Mouse (Mus musculus) C2C12 (cell line): Measurements from ENCODE around the gene Asb8. TPM values are rescaled to one million over a fixed set of nuclear protein-coding genes. Genes with fewer than 3 reads are reported as not detected.

ENCODE experiments used
- H3K27me3 ChIP-seq: one replicate; pipeline ENCODE4 v1.6.1; 2011; ENCODE audit not compliant: control insufficient read depth, insufficient read depth, insufficient read length
- H3K36me3 ChIP-seq: one replicate; pipeline ENCODE4 v1.6.1; 2011; ENCODE audit not compliant: control insufficient read depth, insufficient read depth
- H3K4me3 ChIP-seq: one replicate; pipeline ENCODE4 v1.5.1; 2011; ENCODE audit warnings: mild to moderate bottlenecking, control low read depth; ENCODE audit not compliant: poor library complexity, insufficient read depth, severe bottlenecking
- H3K79me2 ChIP-seq: one replicate; pipeline ENCODE4 v1.6.1; 2011; ENCODE audit not compliant: control insufficient read depth, insufficient read depth
- H3K79me3 ChIP-seq: one replicate; pipeline ENCODE4 v1.6.1; 2011; ENCODE audit warnings: low read depth, control low read depth
- H3ac ChIP-seq: one replicate; pipeline ENCODE3; 2011; ENCODE audit warnings: low read depth; ENCODE audit not compliant: control insufficient read depth, insufficient read length
- CEBPB ChIP-seq: IDR thresholded peaks from one replicate; pipeline ENCODE4 v1.6.1; 2011; ENCODE audit warnings: low read depth, mild to moderate bottlenecking, control low read depth, moderate library complexity
- CTCF ChIP-seq: IDR thresholded peaks from one replicate; pipeline ENCODE4 v1.5.1; 2011; ENCODE audit not compliant: control insufficient read depth, insufficient read depth, insufficient read length
- FOSL1 ChIP-seq: IDR thresholded peaks from one replicate; pipeline ENCODE4 v1.8.0; 2011; ENCODE audit warnings: mild to moderate bottlenecking, low read length; ENCODE audit not compliant: poor library complexity, insufficient read depth, severe bottlenecking
- MAX ChIP-seq: IDR thresholded peaks from one replicate; pipeline ENCODE4 v1.6.1; 2011; ENCODE audit warnings: mild to moderate bottlenecking, control low read depth
- MYOD1 ChIP-seq: IDR thresholded peaks from one replicate; pipeline ENCODE4 v1.6.1; 2011; ENCODE audit warnings: low read depth; ENCODE audit not compliant: control insufficient read depth, insufficient read length
- MYOG ChIP-seq: IDR thresholded peaks from one replicate; pipeline ENCODE4 v1.6.1; 2011; ENCODE audit not compliant: control insufficient read depth, insufficient read length; ENCODE audit errors: extremely low read depth
- USF1 ChIP-seq: IDR thresholded peaks from one replicate; pipeline ENCODE4 v1.6.1; 2011; ENCODE audit warnings: low read depth, mild to moderate bottlenecking, control low read depth, moderate library complexity
- polyA plus RNA-seq: library from polyadenylated mRNA; unstranded; fragments of >200 nt; fragmentation: generic; extraction: Trizol; gene quantifications from one replicate; pipeline ENCODE4 v1.2.1, GENCODE M21; 2012; ENCODE audit warnings: missing spikeins

Gene Asb8
- polyA plus RNA-seq, 1 experiment = 39.0 TPM

- H3K79me3 ChIP-seq = no peaks in the 10 kb centered on the region
- H3K4me3 ChIP-seq = peak within 1 kb of the TSS; percentile 28
- H3K27me3 ChIP-seq = peaks cover 57% of the 10 kb centered on the region
- no peaks in the 10 kb centered on the region for H3K79me2 ChIP-seq
- no peaks in the 10 kb centered on the region for H3K36me3 ChIP-seq
- no peak for TF ChIP-seq MYOG
- no peak for TF ChIP-seq CTCF
- TF ChIP-seq MAX = no peak
- TF ChIP-seq USF1 = no peak
- no peak for TF ChIP-seq CEBPB
- TF ChIP-seq MYOD1 = no peak
- no peak for TF ChIP-seq FOSL1
- peak within 1 kb of the TSS; percentile 63 for H3ac ChIP-seq
Measured at GRCm38 (mm10) chr15:98166963-98167644, 1.7 kb upstream of the Asb8 start, which contains the start of gene Ccdc184. TSS of gene Ccdc184 (plus strand) at chr15:98167158.

- Histone ChIP-seq H3K36me3 (no peaks in the 10 kb centered on the region), H3K79me3 (no peaks in the 10 kb centered on the region), H3ac (no peak overlapping the region), H3K4me3 (no peak overlapping the region), H3K79me2 (no peaks in the 10 kb centered on the region), H3K27me3 (peaks cover 24% of the 10 kb centered on the region)
- TF ChIP-seq CEBPB (no peak), FOSL1 (no peak), MYOG (no peak), MAX (no peak), CTCF (no peak), USF1 (no peak), MYOD1 (no peak)
Measured at GRCm38 (mm10) chr15:98162561-98162960, 2.9 kb downstream of the Asb8 start.

- Histone ChIP-seq H3K79me3 (no peaks in the 10 kb centered on the region), H3K79me2 (no peaks in the 10 kb centered on the region), H3ac (no peak overlapping the region), H3K36me3 (no peaks in the 10 kb centered on the region), H3K4me3 (no peak overlapping the region), H3K27me3 (peaks cover 18% of the 10 kb centered on the region)
- TF ChIP-seq USF1 (no peak), CTCF (no peak), MYOG (no peak), CEBPB (no peak), MYOD1 (no peak), FOSL1 (no peak), MAX (no peak)
Measured at GRCm38 (mm10) chr15:98161026-98161805, 4.2 kb downstream of the Asb8 start.

GRCm38 (mm10) chr15:98157253-98157652 is 8.2 kb downstream of the Asb8 start:
- H3K36me3 ChIP-seq = no peaks in the 10 kb centered on the region
- H3K79me3 ChIP-seq = no peaks in the 10 kb centered on the region
- no peaks in the 10 kb centered on the region for H3K27me3 ChIP-seq
- no peaks in the 10 kb centered on the region for H3K79me2 ChIP-seq
- no peak overlapping the region for H3K4me3 ChIP-seq
- no peak for TF ChIP-seq CTCF
- no peak for TF ChIP-seq MAX
- TF ChIP-seq MYOD1 = no peak
- TF ChIP-seq MYOG = no peak
- no peak for TF ChIP-seq USF1
- no peak for TF ChIP-seq FOSL1
- no peak for TF ChIP-seq CEBPB
- H3ac ChIP-seq = no peak overlapping the region

GRCm38 (mm10) chr15:98155944-98156343 is 9.5 kb downstream of the Asb8 start:
- H3K27me3 ChIP-seq = no peaks in the 10 kb centered on the region
- H3K79me2 ChIP-seq = no peaks in the 10 kb centered on the region
- H3K4me3 ChIP-seq = no peak overlapping the region
- H3K36me3 ChIP-seq = no peaks in the 10 kb centered on the region
- H3K79me3 ChIP-seq = no peaks in the 10 kb centered on the region
- no peak overlapping the region for H3ac ChIP-seq
- peak; percentile 63 for TF ChIP-seq MYOD1
- TF ChIP-seq CTCF = no peak
- TF ChIP-seq CEBPB = peak; percentile 20
